Mouse (Mus musculus): ENCODE measurements around the gene Aldh3b2.

The Aldh3b2 gene

GRCm38 (mm10) chr19:3972229-3972628 lies at the start of gene Aldh3b2:
Gene Aldh3b2, plus strand, starts transcription at chr19:3972328.
- DNase-seq (ENCODE audit: low spot score in 2 of 2) = peak in 1 of 2 experiments; percentile 25

GRCm38 (mm10) chr19:3922661-3923371 lies 49.3 kb upstream of the Aldh3b2 start:
- DNase-seq (ENCODE audit: low spot score in 2 of 2) = peak in 1 of 2 experiments; percentile 47

GRCm38 (mm10) chr19:3923586-3923985 lies 48.5 kb upstream of the Aldh3b2 start:
- DNase-seq (ENCODE audit: low spot score in 2 of 2) = peak in 1 of 2 experiments; percentile 68

- DNase-seq (ENCODE audit: low spot score in 2 of 2) = peak in 1 of 2 experiments; percentile 13
Observed at GRCm38 (mm10) chr19:3924190-3924589, 47.9 kb upstream of the Aldh3b2 start.

GRCm38 (mm10) chr19:3924868-3925267 lies 47.3 kb upstream of the Aldh3b2 start:
- no peak for DNase-seq (ENCODE audit: low spot score in 2 of 2)

GRCm38 (mm10) chr19:3925859-3926258 lies 46.3 kb upstream of the Aldh3b2 start:
- DNase-seq (ENCODE audit: low spot score in 2 of 2) = no peak

GRCm38 (mm10) chr19:3926279-3926678 lies 45.8 kb upstream of the Aldh3b2 start:
- no peak for DNase-seq (ENCODE audit: low spot score in 2 of 2)

- no peak for DNase-seq (ENCODE audit: low spot score in 2 of 2)
Observed at GRCm38 (mm10) chr19:3926685-3927084, 45.4 kb upstream of the Aldh3b2 start.

GRCm38 (mm10) chr19:3927989-3928388 lies 44.1 kb upstream of the Aldh3b2 start:
- DNase-seq (ENCODE audit: low spot score in 2 of 2) = no peak

- DNase-seq (ENCODE audit: low spot score in 2 of 2) = no peak
Observed at GRCm38 (mm10) chr19:3928779-3929178, 43.3 kb upstream of the Aldh3b2 start.

- DNase-seq (ENCODE audit: low spot score in 2 of 2) = peak; percentile 68 to 76
Observed at GRCm38 (mm10) chr19:3929211-3929941, 42.8 kb upstream of the Aldh3b2 start, which contains the start of gene Aldh3b1. Gene Aldh3b1, minus strand, starts transcription at chr19:3929808.

- DNase-seq (ENCODE audit: low spot score in 2 of 2) = peak; percentile 16 to 66
Observed at GRCm38 (mm10) chr19:3930262-3931057, 41.7 kb upstream of the Aldh3b2 start.

- DNase-seq (ENCODE audit: low spot score in 2 of 2) = no peak
Observed at GRCm38 (mm10) chr19:3931716-3932115, 40.4 kb upstream of the Aldh3b2 start.

GRCm38 (mm10) chr19:3935032-3935895 lies 36.9 kb upstream of the Aldh3b2 start, which contains the start of gene Unc93b1:
Gene Unc93b1, plus strand, starts transcription at chr19:3935186.
- DNase-seq (ENCODE audit: low spot score in 2 of 2) = peak; percentile 71 to 85

GRCm38 (mm10) chr19:3935896-3936850 lies 36.0 kb upstream of the Aldh3b2 start:
- peak; percentile 76 to 86 for DNase-seq (ENCODE audit: low spot score in 2 of 2)

- DNase-seq (ENCODE audit: low spot score in 2 of 2) = peak in 1 of 2 experiments; percentile 60
Observed at GRCm38 (mm10) chr19:3942315-3942714, 29.8 kb upstream of the Aldh3b2 start.

GRCm38 (mm10) chr19:3942986-3943735 lies 29.0 kb upstream of the Aldh3b2 start:
- DNase-seq (ENCODE audit: low spot score in 2 of 2) = peak; percentile 77 to 83

GRCm38 (mm10) chr19:3945872-3946564 lies 26.1 kb upstream of the Aldh3b2 start:
- DNase-seq (ENCODE audit: low spot score in 2 of 2) = peak; percentile 60 to 78
